Mouse (Mus musculus): Measurements from ENCODE around the gene Bcl2. TPM values are rescaled to one million over a fixed set of nuclear protein-coding genes. Genes with fewer than 3 reads are reported as not detected.

The Bcl2 gene
- polyA plus RNA-seq (2014; fragmentation: Illumina TruSeq; extraction: RNeasy Lipid Tissue Mini Kit (QIAGEN cat#74804); ENCODE audit: insufficient read depth, low read depth, low replicate concordance): 3.9 TPM

DNA sequence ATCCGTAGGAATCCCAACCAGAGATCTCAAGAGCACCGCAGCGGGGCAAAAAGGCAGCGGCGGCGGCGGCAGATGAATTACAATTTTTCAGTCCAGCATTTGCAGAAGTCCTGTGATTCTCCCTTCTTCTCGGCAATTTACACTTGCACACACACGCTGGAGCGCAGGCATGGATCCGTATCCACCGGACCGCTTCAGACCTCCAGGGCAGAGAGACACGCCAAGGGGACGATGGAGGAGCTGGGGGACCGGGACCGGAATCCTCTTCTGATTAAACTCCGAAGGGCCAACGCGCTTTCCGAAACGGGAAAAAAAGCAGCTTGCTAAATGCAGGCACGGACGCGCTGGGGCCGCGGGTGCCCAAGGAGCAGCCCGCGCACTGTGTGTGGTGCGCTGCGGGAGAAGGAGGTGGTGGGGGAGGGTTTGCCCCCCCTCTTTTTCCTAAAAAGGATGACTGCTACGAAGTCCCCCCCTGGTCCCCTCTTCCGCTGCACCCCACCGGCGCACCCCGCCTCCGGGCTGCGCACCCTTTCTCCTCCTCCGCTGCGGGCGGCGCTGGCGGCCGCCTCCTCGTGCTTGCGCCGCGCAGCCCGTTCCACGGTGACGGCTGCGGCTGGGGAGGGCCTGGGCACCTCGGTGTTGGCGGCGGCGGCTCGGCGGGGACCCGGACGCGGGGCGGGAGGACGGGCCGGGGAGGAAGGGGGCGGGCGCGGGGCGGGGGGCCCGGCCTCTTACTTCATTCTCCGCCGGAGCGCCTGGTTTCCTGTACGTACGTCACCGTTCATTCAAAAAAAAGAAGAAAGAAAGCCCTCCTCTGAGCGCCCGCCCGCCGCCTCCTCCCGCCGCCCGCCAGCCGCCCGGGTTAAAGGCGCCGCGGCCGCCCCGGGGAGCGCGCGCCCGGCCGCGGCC, at the start of gene Bcl2:
Gene Bcl2, minus strand, starts transcription at position 654 of the 909 bp plus-strand sequence.

DNA sequence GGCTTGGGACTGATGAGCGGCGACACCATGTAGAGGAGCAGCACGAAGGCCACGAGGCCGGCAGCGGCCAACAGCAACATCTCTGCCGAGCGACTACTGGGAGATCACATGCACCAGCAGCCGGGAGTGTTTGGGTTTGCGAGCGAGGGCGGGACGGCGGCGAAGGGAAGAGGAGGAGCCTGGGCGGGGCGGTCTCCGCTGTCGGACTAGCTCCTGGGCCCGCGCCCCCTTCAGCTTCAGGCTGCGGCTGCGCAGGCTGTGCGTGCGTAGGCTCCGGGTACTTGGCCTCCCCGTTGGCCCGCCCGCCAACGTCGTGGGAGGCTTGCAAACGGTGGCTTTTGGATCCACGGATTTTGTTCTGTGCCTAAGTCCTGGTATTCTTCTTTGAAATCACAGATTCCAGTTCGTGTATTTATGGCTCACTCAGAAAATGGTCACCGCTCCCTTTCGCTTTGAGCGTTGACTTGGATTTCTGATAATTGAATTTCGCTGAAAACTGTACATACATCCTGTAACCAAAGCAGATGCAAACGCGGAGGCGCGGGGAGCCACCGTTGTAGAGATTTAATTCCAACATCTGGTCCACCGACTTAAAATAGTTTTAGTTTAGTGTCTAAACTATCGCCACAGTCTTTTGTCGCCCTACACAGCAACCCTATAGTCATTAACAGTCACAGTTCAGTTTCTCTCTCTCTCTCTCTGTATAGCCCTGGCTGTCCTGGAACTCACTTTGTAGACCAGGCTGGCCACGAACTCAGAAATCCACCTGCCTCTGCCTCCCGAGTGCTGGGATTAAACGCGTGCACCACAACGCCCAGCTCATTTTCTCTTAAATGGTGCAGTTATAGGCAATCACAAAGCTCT, 45.7 kb upstream of the Bcl2 start, which contains the start of gene Kdsr:
Gene Kdsr, minus strand, starts transcription at position 156 of the 864 bp plus-strand sequence.

Other genes with a start within 250 kb of the Bcl2 start
- gene Kdsr, start 45.5 kb upstream of the Bcl2 start, polyA plus RNA-seq (2014; fragmentation: Illumina TruSeq; extraction: RNeasy Lipid Tissue Mini Kit (QIAGEN cat#74804); ENCODE audit: insufficient read depth, low read depth, low replicate concordance): 10.7 TPM
- 30.0 TPM for gene Vps4b, start 82.5 kb upstream of the Bcl2 start, polyA plus RNA-seq (2014; fragmentation: Illumina TruSeq; extraction: RNeasy Lipid Tissue Mini Kit (QIAGEN cat#74804); ENCODE audit: insufficient read depth, low read depth, low replicate concordance)
- not detected for gene Serpinb5, start 146.9 kb upstream of the Bcl2 start, polyA plus RNA-seq (2014; fragmentation: Illumina TruSeq; extraction: RNeasy Lipid Tissue Mini Kit (QIAGEN cat#74804); ENCODE audit: insufficient read depth, low read depth, low replicate concordance)
- not detected for gene Serpinb12, start 220.2 kb upstream of the Bcl2 start, polyA plus RNA-seq (2014; fragmentation: Illumina TruSeq; extraction: RNeasy Lipid Tissue Mini Kit (QIAGEN cat#74804); ENCODE audit: insufficient read depth, low read depth, low replicate concordance)

Measured in lung, adult 10 weeks (tissue).